Mouse (Mus musculus) testis, adult 2 months (tissue): ENCODE results near the gene Atg13.

Source experiments
- CTCF ChIP-seq: fragments of 200-500 bp; IDR thresholded peaks from 2 replicates; pipeline ENCODE4 v1.5.1; 2012; ENCODE audit warnings: low read depth, mild to moderate bottlenecking, inconsistent platforms, low read length, moderate library complexity; ENCODE audit not compliant: control insufficient read depth, insufficient read depth, insufficient replicate concordance
- POLR2A ChIP-seq: fragments of 200-500 bp; IDR thresholded peaks from 2 replicates; pipeline ENCODE4 v1.6.1; 2012; ENCODE audit warnings: low read depth, mild to moderate bottlenecking, inconsistent platforms, low read length, moderate library complexity; ENCODE audit not compliant: control insufficient read depth

- TF ChIP-seq POLR2A (no peak), CTCF (no peak)
Observed at GRCm38 (mm10) chr2:91634841-91635240, 75.5 kb downstream of the Atg13 start.
